Mouse (Mus musculus) embryonic facial prominence, embryonic 11.5 days (tissue): ENCODE measurements around the gene Cgrrf1. TPM values are rescaled to one million over a fixed set of nuclear protein-coding genes. Genes with fewer than 3 reads are reported as not detected.

Source experiments
- polyA plus RNA-seq: library from polyadenylated mRNA; unstranded; fragments of >200 nt; fragmentation: Nextera tagmentation; extraction: Ambion mirVana; gene quantifications from 2 replicates; pipeline ENCODE4 v1.2.1, GENCODE M21; 2014

The Cgrrf1 gene
- polyA plus RNA-seq, 1 experiment from 2014 or later = 33.9 TPM

Other genes starting within 250 kb of the Cgrrf1 start
- 46.6 and 47.5 TPM in 2 replicates for gene Cdkn3, start 71.6 kb upstream of the Cgrrf1 start, polyA plus RNA-seq
- gene Cnih1, start 43.7 kb upstream of the Cgrrf1 start, polyA plus RNA-seq = 221 and 235 TPM in 2 replicates
- gene Gmfb, start 9.9 kb upstream of the Cgrrf1 start, polyA plus RNA-seq = 107 and 117 TPM in 2 replicates
- 3.5 and 3.6 TPM in 2 replicates for gene Samd4, start 50.7 kb downstream of the Cgrrf1 start, polyA plus RNA-seq